Mouse (Mus musculus) megakaryocyte progenitor cell, adult 5-6 weeks (primary cell): ENCODE results near the gene Faiml. TPM values are rescaled to one million over a fixed set of nuclear protein-coding genes. Genes with fewer than 3 reads are reported as not detected.

Source experiments
- ATAC-seq: replicated peaks from 2 replicates; pipeline ENCODE4 v1.8.0; 2016; ENCODE audit warnings: mild to moderate bottlenecking, moderate TSS enrichment, inconsistent platforms; ENCODE audit not compliant: poor library complexity
- total RNA-seq, 2 experiments: library from RNA; stranded (forward) in 1 of 2; stranded (reverse) in 1 of 2; fragments of 157-497, 149-512 nt in 1 of 2; fragments of 200-1000 nt in 1 of 2; gene quantifications; 2 replicates each; pipeline versions ENCODE4 v1.2.3 to v1.2.4; 2015 to 2017

Faiml gene
- total RNA-seq, 2 experiments from 2014 or later, result not detected

DNA sequence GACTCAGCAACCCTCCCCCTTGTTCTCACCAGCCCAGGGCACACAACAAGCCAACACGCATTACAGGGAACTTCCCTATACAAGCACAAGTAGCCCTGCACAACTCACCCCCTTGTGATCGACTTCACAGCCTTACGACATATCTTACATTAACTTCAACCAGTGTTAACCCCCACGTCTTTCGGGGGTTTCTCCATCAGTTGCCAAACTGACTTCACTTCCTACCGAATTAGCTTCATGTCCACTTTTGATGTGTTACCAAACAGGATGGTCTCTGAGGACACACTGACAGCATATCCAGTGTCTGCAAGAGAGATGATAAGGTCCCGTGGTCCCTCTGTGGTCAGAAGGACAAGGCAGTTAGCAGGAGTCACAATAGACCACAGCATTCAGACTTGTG lies 54.9 kb downstream of the Faiml start:
- peak; percentile 80 for ATAC-seq

- ATAC-seq, result peak; percentile 42
These were observed 56.8 kb downstream of the Faiml start for GRCm38 (mm10) chr9:99180272-99180671.

Other genes starting within 250 kb of the Faiml start
- gene Gm1123, start 201.5 kb downstream of the Faiml start, total RNA-seq (2015), result not detected in 2 replicates
- not detected in 2 replicates for gene Gm1123, start 201.5 kb downstream of the Faiml start, total RNA-seq (2017)
- 12.3 and 13.5 TPM in 2 replicates for gene Pik3cb, start 96.6 kb downstream of the Faiml start, total RNA-seq (2015)
- 4.6 and 5.3 TPM in 2 replicates for gene Pik3cb, start 96.6 kb downstream of the Faiml start, total RNA-seq (2017)
- gene Cep70, start 6.1 kb upstream of the Faiml start, total RNA-seq (2015), result 25.8 and 35.4 TPM in 2 replicates
- 31.7 and 45.5 TPM in 2 replicates for gene Cep70, start 6.1 kb upstream of the Faiml start, total RNA-seq (2017)
- gene Esyt3, start 121.3 kb upstream of the Faiml start, total RNA-seq (2015), result not detected in 2 replicates
- not detected in 2 replicates for gene Esyt3, start 121.3 kb upstream of the Faiml start, total RNA-seq (2017)
- gene Mras, start 200.1 kb upstream of the Faiml start, total RNA-seq (2015), result 4.7 and 5.1 TPM in 2 replicates
- 4.1 and 5.2 TPM in 2 replicates for gene Mras, start 200.1 kb upstream of the Faiml start, total RNA-seq (2017)
- gene Nme9, start 214.2 kb upstream of the Faiml start, total RNA-seq (2015), result not detected in 2 replicates
- not detected in 2 replicates for gene Nme9, start 214.2 kb upstream of the Faiml start, total RNA-seq (2017)